Mouse (Mus musculus) liver, postnatal 0 days (tissue): ENCODE results near the gene Sppl3. TPM values are rescaled to one million over a fixed set of nuclear protein-coding genes. Genes with fewer than 3 reads are reported as not detected.

Source experiments
- ATAC-seq: fragments of 200-750 bp; cut with Nextera tagmentation; 2 replicates; pipeline ENCODE4 v1.8.0; 2017; ENCODE audit warnings: mild to moderate bottlenecking, moderate library complexity
- DNase-seq: peaks from one replicate; pipeline ENCODE4 v3.0.0-alpha.2; 2016
- H3K27ac ChIP-seq: fragments of 300-500 bp; sonication (generic); 2 replicates; pipeline ENCODE4 v1.5.1; 2014; ENCODE audit warnings: antibody characterized with exemption, moderate library complexity, mild to moderate bottlenecking, low read depth
- H3K27me3 ChIP-seq: fragments of 300-500 bp; sonication (generic); 2 replicates; pipeline ENCODE4 v1.6.1; 2014; ENCODE audit warnings: low read length, control low read depth, mixed read lengths; ENCODE audit not compliant: insufficient read depth
- H3K36me3 ChIP-seq: fragments of 300-500 bp; sonication (generic); replicated peaks from 2 replicates; pipeline ENCODE4 v1.6.1; 2014; ENCODE audit warnings: mild to moderate bottlenecking, control low read depth, low read length, moderate library complexity, mixed read lengths; ENCODE audit not compliant: insufficient read depth
- H3K4me1 ChIP-seq: fragments of 300-500 bp; sonication (generic); 2 replicates; pipeline ENCODE4 v1.6.1; 2014; ENCODE audit warnings: antibody characterized with exemption, mild to moderate bottlenecking, control low read depth; ENCODE audit not compliant: insufficient read depth
- H3K4me2 ChIP-seq: fragments of 300-500 bp; sonication (generic); 2 replicates; pipeline ENCODE4 v1.6.1; 2014; ENCODE audit warnings: low read depth, mild to moderate bottlenecking, low read length, moderate library complexity, mixed read lengths
- H3K4me3 ChIP-seq: fragments of 300-500 bp; sonication (generic); 2 replicates; pipeline ENCODE4 v1.5.1; 2014; ENCODE audit warnings: low read depth, low read length
- H3K9ac ChIP-seq: fragments of 300-500 bp; sonication (generic); replicated peaks from 2 replicates; pipeline ENCODE4 v1.6.1; 2014; ENCODE audit warnings: mild to moderate bottlenecking, moderate library complexity
- H3K9me3 ChIP-seq: fragments of 300-500 bp; sonication (generic); 2 replicates; pipeline ENCODE4 v1.6.1; 2016; ENCODE audit warnings: mild to moderate bottlenecking, control low read depth, low read length, mixed read lengths
- CTCF ChIP-seq: sonication (generic); IDR thresholded peaks from 2 replicates; pipeline ENCODE4 v1.5.1; 2016; ENCODE audit warnings: antibody characterized with exemption, low read depth
- EP300 ChIP-seq: IDR thresholded peaks from 2 replicates; pipeline ENCODE4 v1.6.1; 2016; ENCODE audit warnings: antibody characterized with exemption, low read depth, mild to moderate bottlenecking
- WGBS: fragments of 180-500 bp; shearing (Covaris S2); extraction: QIAGEN DNeasy Blood & Tissue Kit; methylation state at CpG from one replicate; pipeline ENCODE4 v1.1.7; 2014; ENCODE audit not compliant: insufficient replicate concordance; 5-methylcytosine and 5-hydroxymethylcytosine counted together
- polyA plus RNA-seq: library from polyadenylated mRNA; unstranded; fragments of >200 nt; fragmentation: Nextera tagmentation; extraction: Ambion mirVana; gene quantifications from 2 replicates; pipeline ENCODE4 v1.2.1, GENCODE M21; 2015

Sppl3 gene
- polyA plus RNA-seq, 1 experiment from 2014 or later: 9.2 TPM

DNA sequence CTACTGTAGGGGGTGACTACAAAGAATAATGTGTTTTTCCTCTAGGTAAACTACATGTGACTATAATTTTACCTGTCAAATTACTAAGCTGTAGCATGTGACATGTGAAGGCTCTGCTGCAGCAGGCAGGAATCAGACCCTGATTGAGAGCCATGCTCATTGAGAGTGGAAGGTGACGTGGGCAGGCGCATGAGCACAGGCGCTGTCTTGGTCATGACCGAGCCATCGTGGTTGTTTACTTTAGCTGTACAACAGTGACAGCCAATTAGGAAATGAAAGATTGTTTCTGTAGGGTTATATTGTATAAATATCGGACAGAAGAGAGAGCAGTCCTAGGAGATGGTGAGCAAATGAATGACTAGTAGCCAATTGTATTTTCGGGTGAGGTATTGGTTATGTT lies 11.1 kb downstream of the Sppl3 start:
- TF ChIP-seq CTCF (no peak), EP300 (no peak)
- no peaks in the 10 kb centered on the region for H3K27me3 ChIP-seq
- H3K27ac ChIP-seq: no peak overlapping the region
- no peak overlapping the region for H3K4me2 ChIP-seq
- H3K4me3 ChIP-seq: no peak overlapping the region
- H3K9ac ChIP-seq: no peak overlapping the region
- no peak for DNase-seq
- no peak for ATAC-seq
- no peaks in the 10 kb centered on the region for H3K9me3 ChIP-seq
- WGBS: 83% methylated on average over 7 of the region's 7 CpGs
- peaks cover 6% of the 10 kb centered on the region; the same call in 1 of the 2 replicates for H3K36me3 ChIP-seq
- H3K4me1 ChIP-seq: peaks cover 29% of the 10 kb centered on the region

DNA sequence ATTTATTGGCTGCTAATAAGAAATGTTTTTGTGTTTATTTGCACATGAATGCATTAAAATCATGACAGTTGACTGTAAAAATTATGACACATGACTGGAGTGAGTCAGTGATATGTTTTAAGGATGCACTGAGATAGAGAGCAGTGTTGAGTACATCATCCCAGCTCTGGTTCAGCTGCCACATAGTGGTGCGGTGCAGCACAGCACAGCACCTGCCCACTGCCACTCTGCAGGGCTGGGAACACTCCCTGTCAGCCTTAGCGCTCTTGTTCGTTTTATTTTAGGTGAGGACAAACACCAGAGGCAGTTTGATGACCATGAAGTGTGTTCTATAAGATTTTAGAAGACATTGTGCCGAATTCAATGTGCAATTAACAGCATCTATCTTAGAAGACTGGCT lies 15.2 kb downstream of the Sppl3 start:
- H3K9me3 ChIP-seq: 0 out of 2 replicates have a peak, but pooled peaks cover 2% of the 10 kb centered on the region
- H3K9ac ChIP-seq: no peak overlapping the region
- 71% methylated on average over 4 of the region's 4 CpGs for WGBS
- DNase-seq (no peak), ATAC-seq (no peak)
- peaks cover 6% of the 10 kb centered on the region; the same call in 1 of the 2 replicates for H3K36me3 ChIP-seq
- TF ChIP-seq CTCF (no peak), EP300 (no peak)
- H3K27me3 ChIP-seq: no peaks in the 10 kb centered on the region
- H3K27ac ChIP-seq: no peak overlapping the region
- H3K4me1 ChIP-seq: peaks cover 20% of the 10 kb centered on the region; the same call in 1 of the 2 replicates
- H3K4me2 ChIP-seq: no peak overlapping the region
- no peak overlapping the region for H3K4me3 ChIP-seq

DNA sequence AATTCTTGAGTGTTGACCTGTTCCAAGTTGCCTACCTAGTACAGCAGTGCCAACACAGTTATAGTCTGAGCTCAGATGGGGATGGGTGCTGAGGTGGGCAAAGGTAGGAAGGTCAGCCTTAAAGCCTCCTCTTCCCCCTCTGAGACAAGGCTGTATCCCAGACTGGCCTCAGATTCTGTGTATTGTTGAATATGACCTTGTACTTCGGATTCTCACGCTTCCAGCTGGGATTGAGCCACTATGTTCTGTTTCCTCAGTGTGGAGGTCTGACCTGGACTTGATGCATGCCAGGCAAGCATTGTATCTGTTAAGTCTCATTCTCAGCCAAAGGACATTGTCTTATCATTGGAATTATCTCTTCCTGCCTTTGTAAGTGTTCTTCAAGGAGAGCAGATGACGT lies 16.2 kb downstream of the Sppl3 start:
- Histone ChIP-seq H3K4me3 (no peak overlapping the region), H3K9me3 (0 out of 2 replicates have a peak, but pooled peaks cover 2% of the 10 kb centered on the region), H3K27me3 (no peaks in the 10 kb centered on the region), H3K9ac (no peak overlapping the region), H3K27ac (no peak overlapping the region), H3K36me3 (no peaks in the 10 kb centered on the region; the same call in 1 of the 2 replicates), H3K4me1 (peaks cover 23% of the 10 kb centered on the region; the same call in 1 of the 2 replicates), H3K4me2 (no peak overlapping the region)
- TF ChIP-seq CTCF (no peak), EP300 (no peak)
- DNase-seq (no peak), ATAC-seq (no peak)
- 74% methylated on average over 3 of the region's 3 CpGs for WGBS

DNA sequence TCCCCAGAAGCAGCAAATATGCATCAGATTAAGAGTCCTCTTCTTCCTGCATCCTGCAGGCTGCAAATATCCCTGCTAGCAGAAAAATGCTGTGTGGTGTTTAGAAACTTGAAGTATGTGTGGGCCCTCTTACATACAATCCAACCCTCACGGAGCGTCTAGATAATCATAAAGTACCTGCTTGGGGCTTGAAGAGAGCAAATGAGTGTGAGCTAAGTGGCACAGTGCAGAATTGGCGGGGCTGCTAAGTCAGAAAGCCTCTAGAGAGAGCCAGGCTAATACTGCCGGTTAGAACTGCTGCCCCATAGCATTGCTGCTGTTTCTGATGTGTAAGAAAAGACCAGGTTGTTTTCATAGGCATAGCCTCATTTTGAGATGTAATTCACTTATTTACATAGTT lies 18.0 kb downstream of the Sppl3 start:
- WGBS: 91% methylated on average over 4 of the region's 4 CpGs

DNA sequence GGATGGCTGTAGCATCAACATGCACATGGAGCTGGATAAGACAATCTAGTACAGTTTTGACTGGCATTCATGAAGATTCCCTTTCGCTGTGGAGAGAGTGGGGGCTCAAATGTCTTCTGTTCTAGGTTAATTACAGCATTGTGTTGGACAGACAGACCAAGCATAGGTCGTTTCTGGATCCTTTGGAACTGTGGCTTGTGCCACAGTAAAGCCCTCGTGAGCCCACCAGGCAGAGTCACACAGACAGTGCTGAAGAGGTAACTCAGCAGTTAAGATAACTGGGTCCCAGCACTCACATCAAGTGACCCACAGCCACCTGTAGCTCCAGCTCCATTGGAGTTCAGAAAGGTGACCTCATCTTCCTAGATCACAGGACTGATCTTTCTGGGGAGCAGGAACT lies 18.6 kb downstream of the Sppl3 start:
- Histone ChIP-seq H3K36me3 (no peaks in the 10 kb centered on the region), H3K4me1 (peaks cover 42% of the 10 kb centered on the region), H3K4me3 (no peak overlapping the region), H3K27me3 (no peaks in the 10 kb centered on the region), H3K9ac (no peak overlapping the region), H3K9me3 (0 out of 2 replicates have a peak, but pooled peaks cover 2% of the 10 kb centered on the region), H3K27ac (no peak overlapping the region), H3K4me2 (no peak overlapping the region)
- ATAC-seq (no peak), DNase-seq (no peak)
- no peak for TF ChIP-seq CTCF
- TF ChIP-seq EP300: no peak
- WGBS: 88% methylated on average over 3 of the region's 3 CpGs

More for the DNA sequence above, 18.0 kb downstream of the Sppl3 start:
- ATAC-seq: no peak
- Histone ChIP-seq H3K4me1 (peaks cover 41% of the 10 kb centered on the region), H3K27me3 (no peaks in the 10 kb centered on the region), H3K9me3 (0 out of 2 replicates have a peak, but pooled peaks cover 2% of the 10 kb centered on the region), H3K9ac (no peak overlapping the region), H3K4me3 (no peak overlapping the region), H3K4me2 (no peak overlapping the region), H3K36me3 (no peaks in the 10 kb centered on the region), H3K27ac (no peak overlapping the region)
- no peak for DNase-seq
- TF ChIP-seq EP300 (no peak), CTCF (no peak)

DNA sequence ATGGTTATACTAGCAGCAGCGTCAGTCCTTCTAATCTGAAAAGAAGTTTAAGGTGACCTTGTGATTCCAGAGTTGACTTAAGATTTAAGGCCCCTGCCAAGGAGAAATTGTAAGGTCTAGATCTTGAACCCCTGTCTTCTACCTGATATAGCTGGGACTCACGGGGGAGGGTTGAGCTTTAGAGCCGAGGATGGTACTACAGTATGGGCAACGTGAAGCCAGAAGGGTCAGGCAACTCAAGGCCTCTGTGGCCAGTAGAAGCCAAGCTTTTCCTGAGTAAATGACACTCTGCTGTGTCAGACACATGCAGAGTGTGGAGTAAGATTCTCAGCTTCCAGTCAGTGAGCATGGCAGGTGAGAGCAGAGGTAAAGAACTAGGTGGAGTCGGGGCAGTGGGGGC lies 20.6 kb downstream of the Sppl3 start:
- Histone ChIP-seq H3K27ac (no peak overlapping the region), H3K9ac (no peak overlapping the region), H3K4me2 (no peak overlapping the region), H3K9me3 (0 out of 2 replicates have a peak, but pooled peaks cover 2% of the 10 kb centered on the region), H3K4me1 (peaks cover 47% of the 10 kb centered on the region), H3K36me3 (no peaks in the 10 kb centered on the region), H3K4me3 (no peak overlapping the region), H3K27me3 (no peaks in the 10 kb centered on the region)
- DNase-seq (no peak), ATAC-seq (no peak)
- 78% methylated on average over 5 of the region's 5 CpGs for WGBS
- TF ChIP-seq EP300 (no peak), CTCF (no peak)

DNA sequence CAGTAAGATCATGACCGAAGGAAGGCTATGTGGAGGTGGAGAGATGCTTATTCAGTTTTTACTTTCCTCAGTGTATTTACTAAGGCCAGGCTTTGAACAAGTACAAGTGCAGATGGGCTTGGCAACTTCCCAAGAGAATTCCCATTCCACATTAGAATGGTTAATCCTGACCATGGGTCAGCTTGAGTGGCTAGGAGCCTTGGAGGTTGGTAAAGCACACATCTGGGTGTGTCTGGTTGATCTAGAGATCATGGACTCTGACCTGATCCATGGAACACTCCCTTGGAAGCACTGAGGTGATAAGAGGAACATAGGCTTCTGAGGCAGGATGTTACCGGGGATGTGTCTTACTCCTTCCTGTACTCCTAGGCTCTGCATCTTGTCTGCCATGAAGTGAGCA lies 21.7 kb downstream of the Sppl3 start:
- Histone ChIP-seq H3K27ac (no peak overlapping the region), H3K9ac (no peak overlapping the region), H3K4me3 (no peak overlapping the region), H3K27me3 (no peaks in the 10 kb centered on the region), H3K4me2 (no peak overlapping the region), H3K4me1 (peaks cover 43% of the 10 kb centered on the region), H3K36me3 (no peaks in the 10 kb centered on the region), H3K9me3 (0 out of 2 replicates have a peak, but pooled peaks cover 2% of the 10 kb centered on the region)
- ATAC-seq: no peak
- 75% methylated on average over 2 of the region's 2 CpGs for WGBS
- DNase-seq: no peak
- TF ChIP-seq CTCF (no peak), EP300 (no peak)
